Mouse (Mus musculus) liver, embryonic 14.5 days (tissue): ENCODE results near the gene Parva. TPM values are rescaled to one million over a fixed set of nuclear protein-coding genes. Genes with fewer than 3 reads are reported as not detected.

Source experiments
- ATAC-seq: fragments of 200-750 bp; cut with Nextera tagmentation; 2 replicates; pipeline ENCODE4 v1.8.0; 2017; ENCODE audit warnings: moderate number of reproducible peaks, mild to moderate bottlenecking, moderate library complexity; ENCODE audit not compliant: insufficient read depth
- DNase-seq, 3 experiments: peaks; one replicate each; pipeline ENCODE4 v3.0.0-alpha.2; 2012 to 2013; ENCODE audit warnings: low read depth in 3 of 3, low spot score in 3 of 3
- H3K27ac ChIP-seq: fragments of 300-500 bp; sonication (generic); 2 replicates; pipeline ENCODE4 v1.5.1; 2014; ENCODE audit warnings: moderate library complexity, mild to moderate bottlenecking, control low read depth, inconsistent platforms
- H3K27me3 ChIP-seq: fragments of 300-500 bp; sonication (generic); 2 replicates; pipeline ENCODE4 v1.6.1; 2014; ENCODE audit warnings: mild to moderate bottlenecking, low read length, moderate library complexity; ENCODE audit not compliant: control insufficient read depth, insufficient read depth
- H3K36me3 ChIP-seq: fragments of 300-500 bp; sonication (generic); replicated peaks from 2 replicates; pipeline ENCODE4 v1.6.1; 2014; ENCODE audit warnings: low read depth; ENCODE audit not compliant: control insufficient read depth, insufficient read depth
- H3K4me1 ChIP-seq, 2 experiments: fragments of 200-500 bp in 1 of 2; fragments of 300-500 bp in 1 of 2; sonication (generic) in 1 of 2; replicated peaks; 2 replicates each; pipeline ENCODE4 v1.6.1; 2012 to 2014; ENCODE audit warnings: antibody characterized with exemption in 1 of 2, inconsistent platforms in 1 of 2, low read length in 1 of 2; ENCODE audit not compliant: control insufficient read depth in 2 of 2, insufficient read depth in 2 of 2
- H3K4me2 ChIP-seq: fragments of 300-500 bp; sonication (generic); 2 replicates; pipeline ENCODE4 v1.6.1; 2014; ENCODE audit warnings: low read depth, mild to moderate bottlenecking, control low read depth, moderate library complexity
- H3K4me3 ChIP-seq, 2 experiments: fragments of 200-500 bp in 1 of 2; fragments of 300-500 bp in 1 of 2; sonication (generic) in 1 of 2; 2 replicates each; pipeline ENCODE4 v1.5.1; 2012 to 2014; ENCODE audit warnings: low read depth in 2 of 2, low read length in 2 of 2, mild to moderate bottlenecking in 2 of 2, control low read depth in 1 of 2, inconsistent platforms in 1 of 2, moderate library complexity in 1 of 2; ENCODE audit not compliant: insufficient read depth in 1 of 2
- H3K9ac ChIP-seq: fragments of 300-500 bp; sonication (generic); replicated peaks from 2 replicates; pipeline ENCODE4 v1.6.1; 2014; ENCODE audit warnings: mild to moderate bottlenecking, control low read depth, moderate library complexity
- H3K9me3 ChIP-seq: fragments of 300-500 bp; sonication (generic); 2 replicates; pipeline ENCODE4 v1.6.1; 2016; ENCODE audit warnings: low read length, mixed read lengths; ENCODE audit not compliant: control insufficient read depth
- CTCF ChIP-seq: IDR thresholded peaks from 2 replicates; pipeline ENCODE4 v1.5.1; 2016; ENCODE audit warnings: antibody characterized with exemption, low read depth, control low read depth
- EP300 ChIP-seq: IDR thresholded peaks from 2 replicates; pipeline ENCODE4 v1.6.1; 2016; ENCODE audit warnings: antibody characterized with exemption, low read depth
- WGBS: fragments of 180-500 bp; shearing (Covaris S2); extraction: QIAGEN DNeasy Blood & Tissue Kit; methylation state at CpG from one replicate; pipeline ENCODE4 v1.1.7; 2014; ENCODE audit not compliant: insufficient replicate concordance; 5-methylcytosine and 5-hydroxymethylcytosine counted together
- polyA plus RNA-seq, 2 experiments: library from polyadenylated mRNA; depleted of rRNA in 1 of 2; stranded (reverse) in 1 of 2; unstranded in 1 of 2; fragments of >200 nt; fragmentation: Nextera tagmentation in 1 of 2; extraction: Ambion mirVana in 1 of 2; gene quantifications; 2 replicates each; pipeline versions ENCODE4 v1.2.1 to v1.2.3; 2012 to 2014

Parva gene
- polyA plus RNA-seq, 2 experiments: 3.6 to 4.7 TPM

DNA sequence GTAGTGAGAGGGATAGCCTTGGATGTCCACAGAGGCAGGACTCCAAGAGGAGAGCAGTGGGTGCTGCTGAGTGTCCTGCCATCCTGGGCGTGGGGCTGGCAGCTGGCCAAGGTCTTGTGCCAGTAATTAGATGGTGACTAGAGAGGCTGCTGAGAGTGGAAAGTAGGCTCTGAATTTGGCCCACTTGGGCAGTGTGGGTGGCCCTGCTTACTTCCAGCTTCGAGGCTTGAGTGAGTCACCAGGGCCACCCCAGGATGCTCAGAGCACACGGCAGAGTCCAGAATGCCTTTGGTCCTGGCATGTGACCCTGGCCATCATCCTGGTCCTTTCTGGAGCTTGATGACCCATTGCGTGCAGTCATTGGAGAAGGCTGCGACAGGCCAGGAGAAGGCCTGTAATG is 31.1 kb downstream of the Parva start:
- H3K9me3 ChIP-seq: no peaks in the 10 kb centered on the region
- ATAC-seq (no peak), DNase-seq (no peak)
- H3K27me3 ChIP-seq: no peaks in the 10 kb centered on the region
- no peaks in the 10 kb centered on the region for H3K36me3 ChIP-seq
- H3K4me2 ChIP-seq: no peak overlapping the region
- no peak for TF ChIP-seq EP300
- TF ChIP-seq CTCF: no peak
- H3K27ac ChIP-seq: no peak overlapping the region
- H3K9ac ChIP-seq: no peak overlapping the region
- H3K4me1 ChIP-seq: no peaks in the 10 kb centered on the region
- WGBS: 63% methylated on average over 5 of the region's 5 CpGs
- no peak overlapping the region for H3K4me3 ChIP-seq

DNA sequence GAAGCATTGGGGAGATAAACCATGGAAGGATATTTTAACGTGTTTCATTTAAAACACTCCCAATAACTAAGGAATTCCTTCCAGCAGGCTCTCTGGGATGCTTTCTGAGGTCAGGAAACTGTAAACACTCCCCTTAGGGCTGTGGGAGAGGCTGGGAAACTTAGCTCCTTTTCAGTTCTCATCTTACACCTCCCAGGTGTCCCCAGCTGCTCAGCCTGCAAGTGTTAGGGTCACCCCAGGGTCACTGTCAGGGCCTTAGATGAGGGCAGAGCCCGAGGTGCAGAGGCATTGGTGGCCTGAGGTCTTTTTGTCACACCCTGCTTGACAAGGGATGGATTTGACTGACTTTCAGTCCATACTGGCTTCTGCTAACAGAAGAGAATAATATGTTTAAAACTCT is 35.8 kb downstream of the Parva start:
- Histone ChIP-seq H3K4me1 (peaks cover 0 to 2% of the 10 kb centered on the region in 2 experiments; a peak in 1 of 4 replicates), H3K36me3 (no peaks in the 10 kb centered on the region), H3K4me2 (no peak overlapping the region), H3K9ac (no peak overlapping the region), H3K27ac (no peak overlapping the region), H3K4me3 (no peak overlapping the region), H3K9me3 (no peaks in the 10 kb centered on the region), H3K27me3 (no peaks in the 10 kb centered on the region)
- no peak for TF ChIP-seq EP300
- no peak for TF ChIP-seq CTCF
- DNase-seq (no peak), ATAC-seq (no peak)
- WGBS: 10% methylated on average over 2 of the region's 2 CpGs

GRCm38 (mm10) chr7:112465920-112466319 is 38.6 kb downstream of the Parva start:
- Histone ChIP-seq H3K36me3 (no peaks in the 10 kb centered on the region), H3K4me1 (peaks cover 0 to 2% of the 10 kb centered on the region in 2 experiments; a peak in 1 of 4 replicates), H3K27me3 (no peaks in the 10 kb centered on the region), H3K9ac (no peak overlapping the region), H3K4me2 (no peak overlapping the region), H3K4me3 (no peak overlapping the region), H3K27ac (no peak overlapping the region), H3K9me3 (no peaks in the 10 kb centered on the region)
- 45% methylated on average over 3 of the region's 3 CpGs for WGBS
- TF ChIP-seq EP300 (no peak), CTCF (no peak)
- DNase-seq: no peak
- no peak for ATAC-seq

DNA sequence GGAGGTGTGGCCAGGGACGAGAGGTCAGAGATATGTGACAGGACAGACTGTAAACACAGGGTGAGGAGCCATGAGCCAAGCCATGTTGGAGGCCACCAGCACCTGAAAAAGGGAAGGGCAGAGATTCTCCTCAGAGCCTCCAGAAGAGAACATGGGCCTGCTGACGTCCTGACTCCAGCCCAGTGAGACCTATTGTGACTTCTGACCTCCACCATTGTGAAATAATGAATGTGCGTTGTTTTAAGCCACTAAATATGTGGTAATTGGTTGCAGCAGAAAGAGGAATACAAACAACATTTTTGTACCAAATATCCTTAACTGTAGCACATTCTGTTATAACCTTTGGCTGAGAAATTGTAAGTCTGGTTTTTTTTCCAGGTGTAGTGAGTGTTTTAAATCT is 39.5 kb downstream of the Parva start:
- Histone ChIP-seq H3K4me3 (no peak overlapping the region), H3K9me3 (no peaks in the 10 kb centered on the region), H3K27ac (no peak overlapping the region), H3K4me1 (peaks cover 0 to 2% of the 10 kb centered on the region in 2 experiments; a peak in 1 of 4 replicates), H3K4me2 (no peak overlapping the region), H3K27me3 (no peaks in the 10 kb centered on the region), H3K36me3 (no peaks in the 10 kb centered on the region), H3K9ac (no peak overlapping the region)
- no peak for TF ChIP-seq CTCF
- ATAC-seq: no peak
- WGBS: 31% methylated on average over 3 of the region's 3 CpGs
- DNase-seq: no peak

DNA sequence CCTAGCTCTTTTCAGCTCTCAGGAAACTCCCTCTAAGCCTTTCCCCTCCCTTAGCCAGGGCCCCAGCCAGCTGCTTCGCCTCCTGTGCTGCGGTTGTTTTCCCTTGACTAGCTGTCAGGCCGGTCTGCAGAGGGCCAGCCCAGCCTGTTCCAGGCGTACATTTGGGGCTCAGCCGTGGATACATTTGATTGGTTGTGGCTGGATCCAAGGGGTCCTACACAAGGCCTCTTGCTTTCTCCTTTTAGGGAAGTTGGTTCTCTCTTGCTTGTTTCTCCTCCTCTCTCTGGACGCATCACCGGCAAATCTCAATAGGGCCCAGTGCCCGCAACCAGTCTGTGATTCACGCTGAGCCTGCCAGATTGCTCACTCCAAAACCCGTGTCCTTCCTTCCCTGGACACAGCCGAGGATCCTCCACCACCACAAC is 40.4 kb downstream of the Parva start:
- Histone ChIP-seq H3K27ac (no peak overlapping the region), H3K9ac (no peak overlapping the region), H3K4me1 (peaks cover 0 to 2% of the 10 kb centered on the region in 2 experiments; a peak in 1 of 4 replicates), H3K4me3 (no peak overlapping the region), H3K4me2 (no peak overlapping the region), H3K9me3 (no peaks in the 10 kb centered on the region), H3K27me3 (no peaks in the 10 kb centered on the region), H3K36me3 (no peaks in the 10 kb centered on the region)
- no peak for TF ChIP-seq CTCF
- no peak for TF ChIP-seq EP300
- WGBS: 33% methylated on average over 11 of the region's 11 CpGs
- DNase-seq (no peak), ATAC-seq (no peak)
